Mouse (Mus musculus): ENCODE data around the gene Actr10.

- TF ChIP-seq CTCF (IDR thresholded peaks at IDR 0.05) (no peak), EP300 (IDR thresholded peaks at IDR 0.05) (no peak)
Measured at GRCm38 (mm10) chr12:70968791-70969307, 31.2 kb downstream of the Actr10 start.

Measured in lung, postnatal 0 days (tissue).